Mouse (Mus musculus) liver, embryonic 13.5 days (tissue): ENCODE results near the gene Pde4c. TPM values are rescaled to one million over a fixed set of nuclear protein-coding genes. Genes with fewer than 3 reads are reported as not detected.
A peak's percentile ranks its signal among the peaks of the same experiment; 100 is the strongest.

Experiments
- ATAC-seq: fragments of 200-750 bp; cut with Nextera tagmentation; 2 replicates; pipeline ENCODE4 v1.8.0; 2017; ENCODE audit warnings: low read depth, mild to moderate bottlenecking, moderate number of reproducible peaks, moderate library complexity
- DNase-seq: peaks from one replicate; pipeline ENCODE4 v3.0.0; 2022
- H3K27ac ChIP-seq: fragments of 300-500 bp; sonication (generic); 2 replicates; pipeline ENCODE4 v1.5.1; 2015; ENCODE audit warnings: moderate library complexity, mild to moderate bottlenecking, inconsistent platforms
- H3K27me3 ChIP-seq: fragments of 300-500 bp; sonication (generic); 2 replicates; pipeline ENCODE4 v1.6.1; 2015; ENCODE audit warnings: mild to moderate bottlenecking, inconsistent platforms
- H3K36me3 ChIP-seq: fragments of 300-500 bp; sonication (generic); 2 replicates; pipeline ENCODE4 v1.6.1; 2015; ENCODE audit warnings: mild to moderate bottlenecking, inconsistent platforms
- H3K4me1 ChIP-seq: fragments of 300-500 bp; sonication (generic); replicated peaks from 2 replicates; pipeline ENCODE4 v1.6.1; 2015; ENCODE audit warnings: inconsistent platforms
- H3K4me2 ChIP-seq: fragments of 300-500 bp; sonication (generic); 2 replicates; pipeline ENCODE4 v1.6.1; 2015; ENCODE audit warnings: inconsistent platforms, mild to moderate bottlenecking, moderate library complexity
- H3K4me3 ChIP-seq: fragments of 300-500 bp; sonication (generic); replicated peaks from 2 replicates; pipeline ENCODE4 v1.5.1; 2015; ENCODE audit warnings: mild to moderate bottlenecking, inconsistent platforms
- H3K9ac ChIP-seq: fragments of 300-500 bp; sonication (generic); 2 replicates; pipeline ENCODE4 v1.6.1; 2015; ENCODE audit warnings: mild to moderate bottlenecking, inconsistent platforms
- H3K9me3 ChIP-seq: fragments of 300-500 bp; sonication (generic); replicated peaks from 2 replicates; pipeline ENCODE4 v1.6.1; 2016; ENCODE audit warnings: inconsistent platforms
- WGBS: fragments of 180-500 bp; shearing (Covaris S2); methylation state at CpG from one replicate; pipeline ENCODE4 v1.1.7; 2015; ENCODE audit not compliant: insufficient replicate concordance; 5-methylcytosine and 5-hydroxymethylcytosine counted together
- polyA plus RNA-seq: library from polyadenylated mRNA; unstranded; fragments of >200 nt; fragmentation: Nextera tagmentation; extraction: Ambion mirVana; gene quantifications from 2 replicates; pipeline ENCODE4 v1.2.1, GENCODE M21; 2015

Gene Pde4c
- polyA plus RNA-seq, 1 experiment from 2014 or later, result 0.40 TPM

- Histone ChIP-seq H3K27me3 (peaks cover 16% of the 10 kb centered on the region), H3K27ac (no peak overlapping the region; the same call in 1 of the 2 replicates), H3K4me2 (no peak overlapping the region), H3K9ac (no peak overlapping the region), H3K36me3 (peaks cover 11% of the 10 kb centered on the region), H3K9me3 (no peaks in the 10 kb centered on the region), H3K4me1 (peaks cover 34% of the 10 kb centered on the region), H3K4me3 (no peak overlapping the region)
- WGBS, result 55% methylated on average over 7 of the region's 7 CpGs
- no peak for DNase-seq
- ATAC-seq, result no peak
Measured at GRCm38 (mm10) chr8:70684291-70684690, 39.2 kb upstream of the Pde4c start.

GRCm38 (mm10) chr8:70687576-70687975 lies 35.9 kb upstream of the Pde4c start:
- Histone ChIP-seq H3K4me3 (no peak overlapping the region), H3K4me1 (peaks cover 16% of the 10 kb centered on the region), H3K27me3 (peaks cover 19% of the 10 kb centered on the region), H3K4me2 (no peak overlapping the region), H3K9ac (no peak overlapping the region), H3K27ac (no peak overlapping the region), H3K9me3 (no peaks in the 10 kb centered on the region), H3K36me3 (no peaks in the 10 kb centered on the region)
- no peak for ATAC-seq
- no peak for DNase-seq
- WGBS, result 75% methylated on average over 8 of the region's 8 CpGs

GRCm38 (mm10) chr8:70688136-70688535 lies 35.4 kb upstream of the Pde4c start:
- H3K27ac ChIP-seq, result no peak overlapping the region
- ATAC-seq (no peak), DNase-seq (no peak)
- peaks cover 14% of the 10 kb centered on the region for H3K4me1 ChIP-seq
- no peak overlapping the region for H3K9ac ChIP-seq
- no peaks in the 10 kb centered on the region for H3K9me3 ChIP-seq
- no peak overlapping the region for H3K4me3 ChIP-seq
- no peak overlapping the region for H3K4me2 ChIP-seq
- H3K36me3 ChIP-seq, result no peaks in the 10 kb centered on the region
- 78% methylated on average over 3 of the region's 3 CpGs for WGBS
- peaks cover 18% of the 10 kb centered on the region for H3K27me3 ChIP-seq

GRCm38 (mm10) chr8:70689892-70690390 lies 33.6 kb upstream of the Pde4c start:
- Histone ChIP-seq H3K4me3 (no peak overlapping the region), H3K27me3 (peaks cover 13% of the 10 kb centered on the region), H3K27ac (no peak overlapping the region), H3K36me3 (no peaks in the 10 kb centered on the region), H3K4me2 (no peak overlapping the region), H3K9ac (no peak overlapping the region), H3K4me1 (peaks cover 29% of the 10 kb centered on the region), H3K9me3 (no peaks in the 10 kb centered on the region)
- 63% methylated on average over 5 of the region's 5 CpGs for WGBS
- no peak for ATAC-seq
- DNase-seq, result no peak

GRCm38 (mm10) chr8:70691230-70691629 lies 32.3 kb upstream of the Pde4c start:
- Histone ChIP-seq H3K27me3 (peaks cover 8% of the 10 kb centered on the region), H3K4me1 (peaks cover 42% of the 10 kb centered on the region), H3K9ac (no peak overlapping the region), H3K9me3 (no peaks in the 10 kb centered on the region), H3K4me3 (no peak overlapping the region), H3K27ac (no peak overlapping the region), H3K36me3 (no peaks in the 10 kb centered on the region), H3K4me2 (0 out of 2 replicates have a peak overlapping the region, but pooled peaks have one; percentile 52)
- WGBS, result 78% methylated on average over 4 of the region's 4 CpGs
- DNase-seq (no peak), ATAC-seq (no peak)

- peak overlapping the region; percentile 30; the same call in 1 of the 2 replicates for H3K9ac ChIP-seq
- no peak for ATAC-seq
- no peaks in the 10 kb centered on the region for H3K9me3 ChIP-seq
- no peak overlapping the region for H3K27ac ChIP-seq
- H3K4me1 ChIP-seq, result peaks cover 47% of the 10 kb centered on the region
- peak overlapping the region; percentile 14 for H3K4me3 ChIP-seq
- no peaks in the 10 kb centered on the region for H3K36me3 ChIP-seq
- WGBS, result 8% methylated on average over 19 of the region's 20 CpGs
- no peak for DNase-seq
- H3K4me2 ChIP-seq, result peak overlapping the region; percentile 52
- H3K27me3 ChIP-seq, result peaks cover 8% of the 10 kb centered on the region
Measured at GRCm38 (mm10) chr8:70691727-70692231, 31.7 kb upstream of the Pde4c start.

GRCm38 (mm10) chr8:70693636-70694035 lies 29.9 kb upstream of the Pde4c start:
- Histone ChIP-seq H3K27me3 (peaks cover 5% of the 10 kb centered on the region), H3K4me2 (no peak overlapping the region), H3K36me3 (no peaks in the 10 kb centered on the region), H3K9me3 (no peaks in the 10 kb centered on the region), H3K4me1 (peaks cover 61% of the 10 kb centered on the region), H3K4me3 (no peak overlapping the region), H3K27ac (peak overlapping the region; percentile 2; the same call in 1 of the 2 replicates), H3K9ac (no peak overlapping the region)
- 22% methylated on average over 5 of the region's 5 CpGs for WGBS
- DNase-seq (no peak), ATAC-seq (no peak)

- Histone ChIP-seq H3K9ac (peak overlapping the region; percentile 79), H3K4me2 (peak overlapping the region; percentile 72), H3K27me3 (peaks cover 5% of the 10 kb centered on the region), H3K9me3 (no peaks in the 10 kb centered on the region), H3K4me1 (peaks cover 66% of the 10 kb centered on the region), H3K27ac (peak overlapping the region; percentile 91), H3K36me3 (no peaks in the 10 kb centered on the region), H3K4me3 (peak overlapping the region; percentile 26)
- ATAC-seq (no peak), DNase-seq (no peak)
- 20% methylated on average over 32 of the region's 32 CpGs for WGBS
Measured at GRCm38 (mm10) chr8:70695318-70696018, 28.1 kb upstream of the Pde4c start.

- peaks cover 72% of the 10 kb centered on the region for H3K4me1 ChIP-seq
- peak overlapping the region; percentile 46 for H3K4me3 ChIP-seq
- ATAC-seq (peak; percentile 54), DNase-seq (peak; percentile 66)
- peaks cover 5% of the 10 kb centered on the region for H3K27me3 ChIP-seq
- H3K4me2 ChIP-seq, result peak overlapping the region; percentile 72
- H3K27ac ChIP-seq, result peak overlapping the region; percentile 91
- WGBS, result 3% methylated on average over 31 of the region's 31 CpGs
- no peaks in the 10 kb centered on the region for H3K36me3 ChIP-seq
- no peaks in the 10 kb centered on the region for H3K9me3 ChIP-seq
- peak overlapping the region; percentile 79 for H3K9ac ChIP-seq
Measured at GRCm38 (mm10) chr8:70696019-70696885, 27.3 kb upstream of the Pde4c start.

GRCm38 (mm10) chr8:70696946-70697345 lies 26.6 kb upstream of the Pde4c start:
- Histone ChIP-seq H3K9ac (peak overlapping the region; percentile 79), H3K27me3 (peaks cover 4% of the 10 kb centered on the region), H3K4me2 (peak overlapping the region; percentile 72), H3K27ac (peak overlapping the region; percentile 91), H3K36me3 (no peaks in the 10 kb centered on the region), H3K9me3 (no peaks in the 10 kb centered on the region), H3K4me1 (peaks cover 72% of the 10 kb centered on the region), H3K4me3 (peak overlapping the region; percentile 46)
- WGBS, result 50% methylated on average over 4 of the region's 4 CpGs
- DNase-seq (no peak), ATAC-seq (no peak)
